Comparison of ENCODE assay signal across 8 mouse cellular contexts in the genomic region with DNA sequence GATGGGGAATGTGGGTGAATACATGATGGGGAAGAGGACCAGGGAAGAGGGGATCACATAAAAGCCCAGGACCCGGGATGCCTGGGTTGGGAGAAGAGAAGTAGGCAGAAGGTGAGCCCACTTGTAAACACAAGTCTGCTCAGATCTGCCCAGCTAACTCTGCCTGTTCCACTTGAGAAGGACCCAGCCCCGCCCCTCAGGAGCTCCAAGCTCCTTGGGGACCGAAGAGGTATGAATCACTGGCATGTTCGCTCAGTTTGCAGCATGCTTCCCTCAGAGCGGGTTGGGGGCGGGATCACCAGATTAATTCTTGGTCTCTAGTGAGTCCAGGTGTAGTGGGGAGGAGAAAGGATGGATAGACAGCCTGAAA. TPM values are rescaled to one million over a fixed set of nuclear protein-coding genes. Genes with fewer than 3 reads are reported as not detected.
DNase-seq lines count a peak whose midpoint lies in the region; ATAC-seq and TF ChIP-seq lines count a peak whose summit lies in the region.

No protein-coding gene starts in this region.

- no peak overlapping the region for H3K27ac ChIP-seq in kidney, embryonic 14.5 days (ENCODE audit: low read depth, low read length)
- H3K27ac ChIP-seq in forebrain, embryonic 15.5 days (replicated peaks), result no peak overlapping the region
- no peak overlapping the region for H3K27ac ChIP-seq in liver, postnatal 0 days (ENCODE audit: low read depth)

- no peak for TF ChIP-seq CTCF in liver, postnatal 0 days (IDR thresholded peaks at IDR 0.05; ENCODE audit: low read depth)

- 43% methylated on average over 6 of the region's 6 CpGs for WGBS in kidney, embryonic 14.5 days
- WGBS in forebrain, embryonic 15.5 days, result 41% methylated on average over 6 of the region's 6 CpGs
- 47% methylated on average over 6 of the region's 6 CpGs for WGBS in liver, postnatal 0 days (ENCODE audit: insufficient replicate concordance)

- peaks cover 6% of the 10 kb centered on the region; the same call in 1 of the 2 replicates for H3K4me1 ChIP-seq in kidney, embryonic 14.5 days (ENCODE audit: control insufficient read depth, insufficient read depth, low read length)
- peaks cover 22% of the 10 kb centered on the region for H3K4me1 ChIP-seq in forebrain, embryonic 15.5 days
- H3K4me1 ChIP-seq in liver, postnatal 0 days (ENCODE audit: insufficient read depth), result peaks cover 5% of the 10 kb centered on the region

- peak overlapping the region; percentile 88 for H3K4me2 ChIP-seq in kidney, embryonic 14.5 days (replicated peaks; ENCODE audit: low read depth, low read length)
- H3K4me2 ChIP-seq in forebrain, embryonic 15.5 days (replicated peaks), result peak overlapping the region; percentile 74
- peak overlapping the region; percentile 84 for H3K4me2 ChIP-seq in liver, postnatal 0 days (ENCODE audit: low read depth, low read length)

- no peak for DNase-seq in kidney, adult 18-20 months
- DNase-seq in brain, adult 2 months (ENCODE audit: low read depth, low spot score), result peak; percentile 81
- DNase-seq in liver, postnatal 0 days, result no peak
- peak; percentile 34 for DNase-seq in telencephalon, adult 2 months (ENCODE audit: low read depth, low spot score)
- no peak for DNase-seq in embryo, embryonic 9.5 days (ENCODE audit: extremely low spot score)
- no peak for DNase-seq in adrenal gland, postnatal 10 days

- no peak for TF ChIP-seq EP300 in liver, postnatal 0 days (IDR thresholded peaks at IDR 0.05; ENCODE audit: low read depth)

- H3K36me3 ChIP-seq in kidney, embryonic 14.5 days (ENCODE audit: control insufficient read depth, insufficient read depth, low read length), result no peaks in the 10 kb centered on the region
- H3K36me3 ChIP-seq in forebrain, embryonic 15.5 days, result no peaks in the 10 kb centered on the region
- no peaks in the 10 kb centered on the region for H3K36me3 ChIP-seq in liver, postnatal 0 days (replicated peaks; ENCODE audit: insufficient read depth, low read length)

- H3K9me3 ChIP-seq in kidney, embryonic 14.5 days (ENCODE audit: control insufficient read depth, low read length), result no peaks in the 10 kb centered on the region
- H3K9me3 ChIP-seq in forebrain, embryonic 15.5 days, result no peaks in the 10 kb centered on the region
- H3K9me3 ChIP-seq in liver, postnatal 0 days (ENCODE audit: low read length), result no peaks in the 10 kb centered on the region

- H3K27me3 ChIP-seq in kidney, embryonic 14.5 days (ENCODE audit: control insufficient read depth, insufficient read depth, low read length), result peaks cover 15% of the 10 kb centered on the region
- H3K27me3 ChIP-seq in forebrain, embryonic 15.5 days, result no peaks in the 10 kb centered on the region
- H3K27me3 ChIP-seq in liver, postnatal 0 days (ENCODE audit: insufficient read depth, low read length), result peaks cover 27% of the 10 kb centered on the region

- no peak overlapping the region for H3K9ac ChIP-seq in kidney, embryonic 14.5 days (ENCODE audit: low read depth, low read length)
- H3K9ac ChIP-seq in forebrain, embryonic 15.5 days (replicated peaks), result peak overlapping the region; percentile 87
- H3K9ac ChIP-seq in liver, postnatal 0 days (replicated peaks), result no peak overlapping the region

- ATAC-seq in kidney, embryonic 14.5 days (ENCODE audit: low FRiP score, low TSS enrichment), result no peak
- ATAC-seq in forebrain, embryonic 15.5 days (replicated peaks), result no peak
- no peak for ATAC-seq in liver, postnatal 0 days

- H3K4me3 ChIP-seq in kidney, embryonic 14.5 days (ENCODE audit: low read length), result peak overlapping the region; percentile 55
- peak overlapping the region; percentile 75 for H3K4me3 ChIP-seq in forebrain, embryonic 15.5 days
- H3K4me3 ChIP-seq in liver, postnatal 0 days (ENCODE audit: low read depth, low read length), result peak overlapping the region; percentile 55

RNA-seq across cellular contexts. Expression of a gene that starts 21.7 kb away (rescaled TPM):
- polyA plus RNA-seq in kidney, embryonic 14.5 days (2014; fragmentation: Nextera tagmentation; extraction: Ambion mirVana), result 0.27 TPM in 1 of 2 replicates, not detected in the other
- polyA plus RNA-seq in forebrain, embryonic 15.5 days (2015; fragmentation: Nextera tagmentation; extraction: Ambion mirVana), result 0.24 TPM in 1 of 2 replicates, not detected in the other
- polyA plus RNA-seq in liver, postnatal 0 days (2015; fragmentation: Nextera tagmentation; extraction: Ambion mirVana), result not detected in 2 replicates
- not detected for total RNA-seq in adrenal gland, postnatal 10 days (2021)

RNA-seq across cellular contexts. Expression of a gene that starts 32.5 kb away (rescaled TPM):
- 3.8 and 9.8 TPM in 2 replicates for polyA plus RNA-seq in kidney, embryonic 14.5 days (2014; fragmentation: Nextera tagmentation; extraction: Ambion mirVana)
- 149 and 150 TPM in 2 replicates for polyA plus RNA-seq in forebrain, embryonic 15.5 days (2015; fragmentation: Nextera tagmentation; extraction: Ambion mirVana)
- 0.64 and 0.69 TPM in 2 replicates for polyA plus RNA-seq in liver, postnatal 0 days (2015; fragmentation: Nextera tagmentation; extraction: Ambion mirVana)
- total RNA-seq in adrenal gland, postnatal 10 days (2021), result 1 to 10 TPM; 1.2 to 4.2 TPM

Comparison
In these comparisons a context has a peak if more than half of its experiments do, and no peak if none do; other contexts are left out.
1. DNase-seq: peak in brain, adult 2 months (single experiment) and telencephalon, adult 2 months (single experiment); none in kidney, adult 18-20 months (single experiment), liver, postnatal 0 days (single experiment), embryo, embryonic 9.5 days (single experiment) and adrenal gland, postnatal 10 days (single experiment).
2. RNA of a gene that starts 32.5 kb away (polyA plus RNA-seq): 149 to 150 TPM in forebrain, embryonic 15.5 days; 3.8 to 9.8 TPM in kidney, embryonic 14.5 days and 0.64 to 0.69 TPM in liver, postnatal 0 days; every median in the first group is over 10 times any median in the second.
3. Peak in every context shown above with its lines, with median percentiles within 50 percentile points of each other: H3K4me2 ChIP-seq and H3K4me3 ChIP-seq.